ENCODE assay signal across 8 mouse cellular contexts in the genomic region with DNA sequence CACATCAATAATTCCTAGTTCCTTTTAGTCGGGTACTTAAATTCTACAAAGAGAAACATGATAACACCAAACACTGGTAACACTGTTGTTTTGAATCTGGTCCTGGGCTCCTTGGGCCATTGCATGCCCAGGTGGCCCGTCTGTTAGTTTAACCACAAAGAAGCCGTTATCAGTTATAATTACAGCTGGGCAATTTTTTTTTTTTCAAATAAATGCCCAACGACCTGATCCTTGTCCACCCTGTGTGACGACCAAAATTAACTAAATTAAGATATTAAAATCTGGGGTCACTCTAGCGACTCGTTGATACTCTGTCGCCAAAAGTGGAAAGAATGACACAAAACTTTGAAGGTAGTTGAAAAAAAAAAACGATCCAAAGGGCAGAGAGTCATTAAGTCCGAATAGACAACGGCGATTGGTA. TPM values are rescaled to one million over a fixed set of nuclear protein-coding genes. Genes with fewer than 3 reads are reported as not detected.
DNase-seq lines count a peak whose midpoint lies in the region; ATAC-seq and TF ChIP-seq lines count a peak whose summit lies in the region.

No protein-coding gene starts in this region.

- no peak for ATAC-seq in kidney, embryonic 14.5 days (ENCODE audit: low FRiP score, low TSS enrichment)
- no peak for ATAC-seq in embryonic facial prominence, embryonic 11.5 days (replicated peaks; ENCODE audit: insufficient number of reproducible peaks, low FRiP score, low TSS enrichment, low read depth)
- no peak for ATAC-seq in intestine, embryonic 15.5 days
- ATAC-seq in midbrain, postnatal 0 days (ENCODE audit: low FRiP score): no peak
- ATAC-seq in monocyte, adult 5-6 weeks (replicated peaks; ENCODE audit: insufficient number of reproducible peaks, low FRiP score, low TSS enrichment, poor library complexity, severe bottlenecking): no peak

- DNase-seq in kidney, adult 11 months: no peak
- DNase-seq in embryonic facial prominence, embryonic 11.5 days (ENCODE audit: low spot score): peak; percentile 15
- no peak for DNase-seq in midbrain, postnatal 0 days (ENCODE audit: low spot score)
- DNase-seq in layer of hippocampus, adult 9-11 months: no peak
- no peak for DNase-seq in frontal cortex, postnatal 14 days (ENCODE audit: low spot score in 2 of 2)

- WGBS in kidney, embryonic 14.5 days: 7% methylated on average over 12 of the region's 12 CpGs
- WGBS in embryonic facial prominence, embryonic 11.5 days: 7% methylated on average over 12 of the region's 12 CpGs
- WGBS in intestine, embryonic 15.5 days: 13% methylated on average over 12 of the region's 12 CpGs
- 21% methylated on average over 12 of the region's 12 CpGs for WGBS in midbrain, postnatal 0 days

- peaks cover 3% of the 10 kb centered on the region; the same call in 1 of the 2 replicates for H3K4me1 ChIP-seq in kidney, embryonic 14.5 days (ENCODE audit: control insufficient read depth, insufficient read depth, low read length)
- no peaks in the 10 kb centered on the region for H3K4me1 ChIP-seq in embryonic facial prominence, embryonic 11.5 days (ENCODE audit: control insufficient read depth, insufficient read depth, low read length)
- H3K4me1 ChIP-seq in intestine, embryonic 15.5 days (replicated peaks): 0 out of 2 replicates have a peak, but pooled peaks cover 2% of the 10 kb centered on the region
- no peaks in the 10 kb centered on the region for H3K4me1 ChIP-seq in midbrain, postnatal 0 days (ENCODE audit: insufficient read depth, low read length)

- peaks cover under 1% of the 10 kb centered on the region; the same call in 1 of the 2 replicates for H3K9me3 ChIP-seq in kidney, embryonic 14.5 days (ENCODE audit: control insufficient read depth, low read length)
- no peaks in the 10 kb centered on the region for H3K9me3 ChIP-seq in embryonic facial prominence, embryonic 11.5 days (replicated peaks; ENCODE audit: control insufficient read depth, low read length)
- H3K9me3 ChIP-seq in intestine, embryonic 15.5 days: no peaks in the 10 kb centered on the region
- H3K9me3 ChIP-seq in midbrain, postnatal 0 days (ENCODE audit: low read length): no peaks in the 10 kb centered on the region

- H3K36me3 ChIP-seq in kidney, embryonic 14.5 days (ENCODE audit: control insufficient read depth, insufficient read depth, low read length): peaks cover 3% of the 10 kb centered on the region; the same call in 1 of the 2 replicates
- no peaks in the 10 kb centered on the region for H3K36me3 ChIP-seq in embryonic facial prominence, embryonic 11.5 days (replicated peaks; ENCODE audit: control insufficient read depth, insufficient read depth, low read depth, low read length)
- H3K36me3 ChIP-seq in intestine, embryonic 15.5 days: no peaks in the 10 kb centered on the region
- H3K36me3 ChIP-seq in midbrain, postnatal 0 days (ENCODE audit: insufficient read depth, low read length): no peaks in the 10 kb centered on the region

- peak overlapping the region; percentile 58 for H3K4me3 ChIP-seq in kidney, embryonic 14.5 days (ENCODE audit: low read length)
- H3K4me3 ChIP-seq in embryonic facial prominence, embryonic 11.5 days (ENCODE audit: low read depth, low read length): peak overlapping the region; percentile 48
- H3K4me3 ChIP-seq in intestine, embryonic 15.5 days (replicated peaks): peak overlapping the region; percentile 63
- peak overlapping the region; percentile 44 for H3K4me3 ChIP-seq in midbrain, postnatal 0 days (ENCODE audit: low read depth, low read length)

- H3K9ac ChIP-seq in kidney, embryonic 14.5 days (ENCODE audit: low read depth, low read length): no peak overlapping the region; the same call in 1 of the 2 replicates
- no peak overlapping the region for H3K9ac ChIP-seq in embryonic facial prominence, embryonic 11.5 days (replicated peaks; ENCODE audit: low read length)
- no peak overlapping the region for H3K9ac ChIP-seq in intestine, embryonic 15.5 days
- no peak overlapping the region for H3K9ac ChIP-seq in midbrain, postnatal 0 days (replicated peaks; ENCODE audit: low read length, poor library complexity, severe bottlenecking)

- H3K27ac ChIP-seq in kidney, embryonic 14.5 days (ENCODE audit: low read depth, low read length): no peak overlapping the region
- no peak overlapping the region for H3K27ac ChIP-seq in embryonic facial prominence, embryonic 11.5 days (replicated peaks; ENCODE audit: low read depth, low read length)
- no peak overlapping the region for H3K27ac ChIP-seq in intestine, embryonic 15.5 days
- H3K27ac ChIP-seq in midbrain, postnatal 0 days (ENCODE audit: low read depth, low read length): no peak overlapping the region

- H3K4me2 ChIP-seq in kidney, embryonic 14.5 days (replicated peaks; ENCODE audit: low read depth, low read length): peak overlapping the region; percentile 98
- peak overlapping the region; percentile 79 for H3K4me2 ChIP-seq in embryonic facial prominence, embryonic 11.5 days (ENCODE audit: low read depth, low read length)
- H3K4me2 ChIP-seq in intestine, embryonic 15.5 days (replicated peaks): peak overlapping the region; percentile 99
- peak overlapping the region; percentile 82 for H3K4me2 ChIP-seq in midbrain, postnatal 0 days (ENCODE audit: low read depth, low read length, poor library complexity, severe bottlenecking)

- no peaks in the 10 kb centered on the region for H3K27me3 ChIP-seq in kidney, embryonic 14.5 days (ENCODE audit: control insufficient read depth, insufficient read depth, low read length)
- no peaks in the 10 kb centered on the region for H3K27me3 ChIP-seq in embryonic facial prominence, embryonic 11.5 days (ENCODE audit: control insufficient read depth, insufficient read depth, low read length)
- H3K27me3 ChIP-seq in intestine, embryonic 15.5 days (replicated peaks): no peaks in the 10 kb centered on the region
- no peaks in the 10 kb centered on the region for H3K27me3 ChIP-seq in midbrain, postnatal 0 days (ENCODE audit: insufficient read depth, low read length)

- no peak for TF ChIP-seq CTCF in midbrain, postnatal 0 days (IDR thresholded peaks at IDR 0.05)

RNA-seq across cellular contexts. Expression of gene Mnd1, which starts 0.9 kb away (rescaled TPM):
- 19.9 and 22.1 TPM in 2 replicates for polyA plus RNA-seq in kidney, embryonic 14.5 days (2014; fragmentation: Nextera tagmentation; extraction: Ambion mirVana)
- polyA plus RNA-seq in embryonic facial prominence, embryonic 11.5 days (2014; fragmentation: Nextera tagmentation; extraction: Ambion mirVana): 16.5 and 18.5 TPM in 2 replicates
- polyA plus RNA-seq in intestine, embryonic 15.5 days (2015; fragmentation: Nextera tagmentation; extraction: Ambion mirVana): 10.6 and 12.0 TPM in 2 replicates
- total RNA-seq in midbrain, postnatal 0 days (2014; rRNA removed): 1.9 TPM in 1 of 2 replicates, not detected in the other
- 1.8 and 2.5 TPM in 2 replicates for polyA plus RNA-seq in midbrain, postnatal 0 days (2015; fragmentation: Nextera tagmentation; extraction: Ambion mirVana)
- 5.8 TPM in 1 of 3 replicates, not detected in the others for total RNA-seq in monocyte, adult 5-6 weeks (2017)

RNA-seq across cellular contexts. Expression of gene Gm6525, which starts 19.2 kb away (rescaled TPM):
- polyA plus RNA-seq in kidney, embryonic 14.5 days (2014; fragmentation: Nextera tagmentation; extraction: Ambion mirVana): 0.44 and 1.1 TPM in 2 replicates
- polyA plus RNA-seq in embryonic facial prominence, embryonic 11.5 days (2014; fragmentation: Nextera tagmentation; extraction: Ambion mirVana): 0.21 and 0.42 TPM in 2 replicates
- polyA plus RNA-seq in intestine, embryonic 15.5 days (2015; fragmentation: Nextera tagmentation; extraction: Ambion mirVana): 1.2 TPM in 2 replicates
- 0.90 TPM in 1 of 2 replicates, not detected in the other for total RNA-seq in midbrain, postnatal 0 days (2014; rRNA removed)
- polyA plus RNA-seq in midbrain, postnatal 0 days (2015; fragmentation: Nextera tagmentation; extraction: Ambion mirVana): 1.0 and 2.2 TPM in 2 replicates
- total RNA-seq in monocyte, adult 5-6 weeks (2017): not detected in 3 replicates
